Mouse (Mus musculus) ovary, postnatal 36 days (tissue): ENCODE data around the gene Slamf8.

Experiments
- DNase-seq: peaks from one replicate; pipeline ENCODE4 v3.0.0; 2022; ENCODE audit warnings: low spot score, mixed read lengths

Slamf8 gene

GRCm38 (mm10) chr1:172593956-172594355, 3.6 kb upstream of the Slamf8 start:
- DNase-seq: no peak

- DNase-seq: no peak
These were observed 3.0 kb upstream of the Slamf8 start for GRCm38 (mm10) chr1:172593321-172593720.

- no peak for DNase-seq
These were observed 4.5 kb downstream of the Slamf8 start for GRCm38 (mm10) chr1:172585612-172586567.

- no peak for DNase-seq
These were observed 5.3 kb downstream of the Slamf8 start for GRCm38 (mm10) chr1:172585026-172585425.

GRCm38 (mm10) chr1:172584271-172584670, 6.1 kb downstream of the Slamf8 start:
- DNase-seq: no peak

GRCm38 (mm10) chr1:172582436-172582835, 7.9 kb downstream of the Slamf8 start:
- no peak for DNase-seq

GRCm38 (mm10) chr1:172580116-172580515, 10.3 kb downstream of the Slamf8 start:
- DNase-seq: no peak

- no peak for DNase-seq
These were observed 22.6 kb downstream of the Slamf8 start for GRCm38 (mm10) chr1:172567758-172568157.

- DNase-seq: no peak
These were observed 24.2 kb downstream of the Slamf8 start for GRCm38 (mm10) chr1:172566131-172566530.

GRCm38 (mm10) chr1:172563465-172563828, 26.9 kb downstream of the Slamf8 start:
- no peak for DNase-seq

- peak; percentile 87 for DNase-seq
These were observed 27.5 kb downstream of the Slamf8 start for GRCm38 (mm10) chr1:172562641-172563464.

- DNase-seq: no peak
These were observed 34.7 kb downstream of the Slamf8 start, which contains the start of gene Vsig8 for GRCm38 (mm10) chr1:172555638-172556037. Vsig8 (plus strand) TSS chr1:172555938.

- no peak for DNase-seq
These were observed 37.7 kb downstream of the Slamf8 start for GRCm38 (mm10) chr1:172552623-172553022.

GRCm38 (mm10) chr1:172551009-172551408, 39.4 kb downstream of the Slamf8 start:
- no peak for DNase-seq

GRCm38 (mm10) chr1:172550551-172550951, 39.8 kb downstream of the Slamf8 start:
- peak; percentile 44 for DNase-seq

- DNase-seq: no peak
These were observed 40.7 kb downstream of the Slamf8 start for GRCm38 (mm10) chr1:172549717-172550116.

- no peak for DNase-seq
These were observed 41.1 kb downstream of the Slamf8 start for GRCm38 (mm10) chr1:172549314-172549713.

- DNase-seq: no peak
These were observed 41.9 kb downstream of the Slamf8 start for GRCm38 (mm10) chr1:172548501-172548900.

- no peak for DNase-seq
These were observed 44.3 kb downstream of the Slamf8 start for GRCm38 (mm10) chr1:172546062-172546461.

GRCm38 (mm10) chr1:172540283-172540820, 50.0 kb downstream of the Slamf8 start:
- no peak for DNase-seq

GRCm38 (mm10) chr1:172539827-172540226, 50.5 kb downstream of the Slamf8 start:
- no peak for DNase-seq

- no peak for DNase-seq
These were observed 55.3 kb downstream of the Slamf8 start for GRCm38 (mm10) chr1:172535116-172535515.
